Comparison of ENCODE assay signal across 10 mouse cellular contexts in the genomic region with DNA sequence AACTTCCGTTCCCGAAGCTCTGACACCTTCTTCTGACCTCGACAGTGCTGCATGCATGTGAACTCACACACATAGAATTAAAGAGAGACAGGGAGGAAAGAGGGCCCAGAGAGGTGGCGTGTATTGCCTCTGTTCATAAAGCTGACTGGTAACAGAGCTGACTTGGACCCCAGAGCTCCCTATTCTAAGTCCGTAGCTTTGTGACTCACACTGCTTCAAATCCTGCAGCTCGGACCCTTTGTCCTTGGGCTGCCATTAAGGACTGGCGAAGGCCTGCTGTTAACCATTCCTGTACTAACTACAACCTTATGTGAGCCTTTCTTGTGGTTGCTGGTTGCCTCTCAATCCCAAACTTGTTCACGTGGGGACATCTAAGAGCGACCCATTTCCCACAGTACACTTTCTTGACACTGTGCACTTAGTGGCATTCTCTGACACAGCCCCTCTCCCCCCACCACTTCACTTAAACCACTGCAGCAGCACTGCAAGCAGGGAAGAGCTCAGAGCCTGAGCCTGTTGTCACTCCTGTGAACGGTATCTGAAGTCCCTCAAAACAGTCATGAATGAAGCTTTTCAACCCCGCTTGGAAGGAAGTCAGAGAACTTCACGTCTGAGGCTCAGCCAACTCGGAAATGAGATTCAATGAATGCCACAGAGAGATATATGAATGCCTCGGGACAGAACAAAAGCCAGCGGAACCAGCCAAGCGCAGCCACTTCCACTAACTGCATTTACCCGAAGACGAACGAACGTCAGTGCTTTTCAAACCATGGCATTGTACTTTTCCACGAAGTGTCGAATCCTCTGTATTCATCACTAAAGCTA. TPM values are rescaled to one million over a fixed set of nuclear protein-coding genes. Genes with fewer than 3 reads are reported as not detected.
DNase-seq lines count a peak whose midpoint lies in the region; ATAC-seq lines count a peak whose summit lies in the region.
"Had no signal": no experiment of that assay in that cellular context is flagged by ENCODE, and none has a peak within 500 bp of the region (broad histone marks: within the 10 kb centered on the region; RNA-seq: fewer than 3 reads in every experiment).

No protein-coding gene starts in this region.

- 24% methylated on average over 22 of the region's 22 CpGs for WGBS in hindbrain, embryonic 14.5 days

- H3K4me2 ChIP-seq in hindbrain, embryonic 14.5 days (replicated peaks) = 0 out of 2 replicates have a peak overlapping the region, but pooled peaks have one; percentile 15

- H3K4me1 ChIP-seq in hindbrain, embryonic 14.5 days (replicated peaks; ENCODE audit: control insufficient read depth, insufficient read depth, low read length) = peaks cover 37% of the 10 kb centered on the region

- peak; percentile 25; the same call in 1 of the 2 replicates for ATAC-seq in hindbrain, embryonic 14.5 days (ENCODE audit: low FRiP score)

- no peak overlapping the region for H3K4me3 ChIP-seq in hindbrain, embryonic 14.5 days (replicated peaks; ENCODE audit: low read length)

- intact Hi-C loops in heart, postnatal 25 days (cut with DNase I) = loop anchor here (5.0 kb wide), 1 partner anchor 348 kb away; no protein-coding TSS in a partner anchor

- H3K9ac ChIP-seq in hindbrain, embryonic 14.5 days = no peak overlapping the region; the same call in 1 of the 2 replicates

- H3K27me3 ChIP-seq in hindbrain, embryonic 14.5 days (ENCODE audit: control insufficient read depth, insufficient read depth, low read length) = no peaks in the 10 kb centered on the region
- H3K27me3 ChIP-seq in splenic B cell, adult 2 months (ENCODE audit: control insufficient read depth, insufficient read depth, low read length, poor library complexity, severe bottlenecking) = no peaks in the 10 kb centered on the region

- no peaks in the 10 kb centered on the region for H3K36me3 ChIP-seq in hindbrain, embryonic 14.5 days (replicated peaks; ENCODE audit: control insufficient read depth, insufficient read depth)
- no peaks in the 10 kb centered on the region; the same call in 1 of the 2 replicates for H3K36me3 ChIP-seq in splenic B cell, adult 2 months (ENCODE audit: control insufficient read depth, insufficient read depth, low read length, poor library complexity, severe bottlenecking)

- peak overlapping the region; percentile 81 for H3K27ac ChIP-seq in hindbrain, embryonic 14.5 days

- H3K9me3 ChIP-seq in hindbrain, embryonic 14.5 days (ENCODE audit: control insufficient read depth, low read length) = no peaks in the 10 kb centered on the region

- DNase-seq in heart, adult 11 months = peak; percentile 78
- no peak for DNase-seq in heart, postnatal 25 days (ENCODE audit: low spot score)
- peak; percentile 3 for DNase-seq in thymus, postnatal 0 days (ENCODE audit: low spot score)
- no peak for DNase-seq in thymus, postnatal 4 days
- peak; percentile 67 for DNase-seq in hindbrain, embryonic 14.5 days (ENCODE audit: low spot score)
- DNase-seq in splenic B cell, adult 2 months (ENCODE audit: low read depth, low spot score) = peak; percentile 25
- no peak for DNase-seq in right cerebral cortex, postnatal 4 days
- DNase-seq in urinary bladder, adult 2 months (ENCODE audit: low spot score) = no peak
- DNase-seq: cerebellum, postnatal 25 days; gastrocnemius, postnatal 25 days had no signal

RNA-seq across cellular contexts. Expression of a gene that starts 3.1 kb away (rescaled TPM):
- total RNA-seq in heart, postnatal 25 days (2021) = 10 to 100 TPM; 20.6 to 20.7 TPM
- polyA plus RNA-seq in thymus, postnatal 0 days (2015; fragmentation: Nextera tagmentation; extraction: Ambion mirVana) = 16.2 and 16.8 TPM in 2 replicates
- 26.8 and 28.8 TPM in 2 replicates for polyA plus RNA-seq in hindbrain, embryonic 14.5 days (2014; fragmentation: Nextera tagmentation; extraction: Ambion mirVana)
- polyA plus RNA-seq in urinary bladder, adult 2 months (2012; rRNA removed) = 24.9 and 26.7 TPM in 2 replicates

Comparison
In these comparisons a context has a peak if more than half of its experiments do, and no peak if none do; other contexts are left out.
1. DNase-seq: peak in heart, adult 11 months (single experiment), thymus, postnatal 0 days (single experiment), hindbrain, embryonic 14.5 days (single experiment) and splenic B cell, adult 2 months (single experiment); none in heart, postnatal 25 days (single experiment), thymus, postnatal 4 days (single experiment), right cerebral cortex, postnatal 4 days (single experiment) and urinary bladder, adult 2 months (single experiment).